Mouse (Mus musculus) lung, adult 2 months (tissue): ENCODE measurements around the gene Stat3. TPM values are rescaled to one million over a fixed set of nuclear protein-coding genes. Genes with fewer than 3 reads are reported as not detected.

ENCODE experiments used
- DNase-seq: peaks from one replicate; pipeline ENCODE4 v3.0.0; 2022
- H3K4me1 ChIP-seq: fragments of 200-500 bp; 2 replicates; pipeline ENCODE4 v1.6.1; 2011; ENCODE audit warnings: low read length; ENCODE audit not compliant: control insufficient read depth, insufficient read depth
- H3K4me3 ChIP-seq: fragments of 200-500 bp; replicated peaks from 2 replicates; pipeline ENCODE3; 2011; ENCODE audit warnings: low read depth, mild to moderate bottlenecking, control low read depth, low read length; ENCODE audit errors: extremely low read depth
- CTCF ChIP-seq: fragments of 200-500 bp; IDR thresholded peaks from 2 replicates; pipeline ENCODE4 v1.5.1; 2011; ENCODE audit warnings: mild to moderate bottlenecking, low read length, control low read depth; ENCODE audit not compliant: insufficient read depth
- POLR2A ChIP-seq: fragments of 200-500 bp; IDR thresholded peaks from 2 replicates; pipeline ENCODE4 v1.6.1; 2011; ENCODE audit warnings: low read depth, mild to moderate bottlenecking, control low read depth, low read length, borderline replicate concordance; ENCODE audit errors: extremely low read depth
- WGBS: fragments of 180-500 bp; shearing (Covaris S2); methylation state at CpG from one replicate; pipeline ENCODE4 v1.1.7; 2018; 5-methylcytosine and 5-hydroxymethylcytosine counted together
- polyA plus RNA-seq: library from polyadenylated mRNA; depleted of rRNA; stranded (reverse); fragments of >200 nt; gene quantifications from 2 replicates; pipeline ENCODE4 v1.2.3, GENCODE M21; 2012

Stat3 gene
- polyA plus RNA-seq, 1 experiment: 147 TPM

DNA sequence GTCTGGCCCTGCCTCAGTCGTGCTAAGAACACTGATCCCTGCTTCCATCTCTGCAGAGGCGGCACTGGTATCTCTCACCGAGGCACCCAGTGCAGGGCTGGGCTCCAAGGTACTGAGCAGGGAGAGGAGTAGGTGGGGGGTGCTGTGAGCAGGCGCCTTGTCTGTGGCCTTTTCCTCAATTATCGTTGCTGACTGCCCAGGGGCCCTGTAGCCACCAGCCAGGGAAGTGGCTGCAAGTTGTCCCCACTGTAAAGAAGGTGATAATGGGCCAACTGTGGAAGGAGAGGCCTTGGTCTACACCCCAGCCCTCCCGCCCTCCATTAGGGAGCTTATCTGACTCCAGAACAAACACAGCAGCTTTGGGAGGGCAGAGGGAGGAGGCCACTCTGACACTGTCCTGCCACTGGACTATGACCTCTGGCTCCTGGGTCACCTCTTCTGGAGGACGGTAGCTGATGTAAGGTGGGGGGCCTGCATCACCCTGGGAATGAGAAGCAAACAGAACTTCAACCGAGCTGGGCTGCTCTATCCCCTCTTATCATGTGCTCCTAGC, 53.1 kb downstream of the Stat3 start:
- WGBS: 57% methylated on average over 8 of the region's 8 CpGs
- DNase-seq: no peak
- TF ChIP-seq CTCF: no peak
- no peak for TF ChIP-seq POLR2A
- Histone ChIP-seq H3K4me3 (no peak overlapping the region), H3K4me1 (no peaks in the 10 kb centered on the region)

DNA sequence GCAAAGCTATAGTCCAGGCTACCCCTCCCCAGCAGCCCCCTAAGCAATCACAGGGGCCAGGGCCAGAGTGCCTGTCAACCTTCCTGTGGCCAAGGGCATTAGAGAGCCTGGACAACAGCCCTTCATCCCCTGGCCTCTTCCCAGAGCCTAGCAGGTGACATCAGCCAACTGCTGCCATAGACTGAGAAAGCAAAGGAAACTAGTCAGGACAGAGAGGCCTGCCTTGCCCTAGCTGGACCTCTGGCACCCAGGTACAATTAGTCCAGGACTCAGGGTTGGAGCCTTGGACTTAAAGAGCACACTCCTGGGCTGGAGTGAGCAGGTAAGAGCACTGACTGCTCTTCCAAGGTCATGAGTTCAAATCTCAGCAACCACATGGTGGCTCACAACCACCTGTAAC, 53.9 kb downstream of the Stat3 start:
- Histone ChIP-seq H3K4me3 (no peak overlapping the region), H3K4me1 (no peaks in the 10 kb centered on the region)
- TF ChIP-seq POLR2A (no peak), CTCF (no peak)
- no peak for DNase-seq

DNA sequence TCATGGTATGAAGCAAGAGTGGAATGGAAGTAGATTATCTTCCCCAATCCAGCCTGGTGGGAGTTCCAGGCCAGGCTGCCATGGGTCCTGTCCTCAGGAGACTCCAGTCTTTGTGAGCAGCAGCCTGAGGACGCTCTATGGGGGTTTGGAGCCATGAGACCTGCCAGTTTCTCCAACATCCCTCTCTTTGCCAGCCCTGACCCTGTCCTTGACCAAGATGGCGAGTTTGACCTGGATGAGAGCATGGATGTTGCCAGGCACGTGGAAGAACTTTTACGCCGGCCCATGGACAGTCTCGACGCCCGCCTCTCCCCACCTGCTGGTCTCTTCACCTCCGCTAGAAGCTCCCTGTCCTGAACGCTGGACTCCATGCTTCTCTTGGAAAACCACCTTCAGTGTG, 55.7 kb downstream of the Stat3 start:
- TF ChIP-seq POLR2A: no peak
- TF ChIP-seq CTCF: no peak

DNA sequence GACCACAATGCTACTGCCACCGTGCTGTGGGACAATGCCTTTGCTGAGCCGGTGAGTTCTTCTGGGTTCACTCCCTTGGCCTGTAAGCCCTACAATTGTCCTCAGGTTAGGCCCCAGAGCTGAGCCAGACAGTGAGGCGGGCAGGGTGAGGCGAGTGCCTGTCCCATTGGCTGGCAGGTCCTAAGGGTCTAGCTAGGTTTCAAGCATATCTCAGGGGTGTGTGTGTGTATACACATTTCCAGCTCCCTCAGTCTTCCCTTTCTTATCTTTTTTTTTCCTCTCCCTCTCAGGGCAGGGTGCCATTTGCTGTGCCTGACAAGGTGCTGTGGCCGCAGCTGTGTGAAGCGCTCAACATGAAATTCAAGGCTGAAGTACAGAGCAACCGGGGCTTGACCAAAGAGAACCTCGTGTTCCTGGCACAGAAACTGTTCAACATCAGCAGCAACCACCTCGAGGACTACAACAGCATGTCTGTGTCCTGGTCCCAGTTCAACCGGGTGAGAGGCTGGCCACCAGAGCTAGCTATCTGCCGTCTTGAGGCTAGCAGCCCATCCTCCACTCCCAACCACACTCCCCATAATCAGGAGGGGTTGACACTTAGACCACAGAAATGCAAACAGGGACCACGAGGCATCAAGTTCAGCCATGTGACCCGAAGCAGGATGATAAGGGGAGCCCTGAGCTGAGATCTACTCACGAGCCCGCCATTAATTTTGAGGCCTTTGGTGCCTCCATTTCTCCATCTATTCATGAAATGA, 59.8 kb downstream of the Stat3 start:
- no peak for DNase-seq
- TF ChIP-seq CTCF: no peak
- TF ChIP-seq POLR2A: no peak
- no peak overlapping the region for H3K4me3 ChIP-seq
- H3K4me1 ChIP-seq: no peaks in the 10 kb centered on the region
- 76% methylated on average over 15 of the region's 15 CpGs for WGBS

More for the DNA sequence above, 55.7 kb downstream of the Stat3 start:
- Histone ChIP-seq H3K4me1 (no peaks in the 10 kb centered on the region), H3K4me3 (no peak overlapping the region)
- 91% methylated on average over 10 of the region's 10 CpGs for WGBS
- DNase-seq: no peak

DNA sequence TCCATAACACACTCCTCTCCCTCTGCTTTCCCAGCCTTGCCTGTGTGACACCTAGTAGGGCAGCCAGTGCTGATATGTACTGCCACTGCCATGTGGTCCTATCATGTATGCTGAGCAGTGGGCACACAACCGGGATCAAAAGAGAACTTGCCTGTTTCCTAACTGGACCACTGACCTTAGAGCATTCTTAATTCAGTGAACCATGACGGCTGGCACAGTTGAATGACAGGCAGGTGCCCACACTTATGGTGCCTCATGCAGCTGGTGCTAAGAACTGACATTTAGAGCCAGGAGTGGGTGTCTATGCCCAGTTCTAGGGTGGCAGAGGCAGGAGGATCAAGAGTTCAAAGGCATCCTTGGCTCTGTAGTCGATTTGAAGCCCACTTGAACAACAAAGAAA, 63.6 kb downstream of the Stat3 start:
- Histone ChIP-seq H3K4me1 (no peaks in the 10 kb centered on the region), H3K4me3 (no peak overlapping the region)
- WGBS: 75% methylated on average over 3 of the region's 3 CpGs
- DNase-seq: no peak
- no peak for TF ChIP-seq POLR2A
- no peak for TF ChIP-seq CTCF

DNA sequence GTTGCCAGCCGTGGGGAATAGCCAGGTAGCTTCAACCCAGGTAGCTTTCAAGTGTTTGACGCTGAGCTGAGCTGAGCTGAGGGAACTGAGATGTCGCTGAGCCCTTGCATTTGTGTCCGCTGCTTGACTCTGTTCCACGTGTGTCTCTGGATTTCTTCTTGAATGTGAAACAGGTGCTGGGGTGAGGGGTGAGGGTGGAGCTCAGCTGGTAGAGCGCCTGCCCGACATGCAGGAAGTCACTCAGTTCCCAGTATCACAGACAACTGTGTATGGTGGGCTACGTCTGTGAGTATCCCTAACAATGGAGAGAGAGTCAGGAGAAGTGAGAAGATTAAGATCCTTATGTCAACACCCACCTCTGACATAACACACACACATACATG, 68.4 kb downstream of the Stat3 start:
- no peak for TF ChIP-seq CTCF
- TF ChIP-seq POLR2A: no peak
- no peak for DNase-seq
- H3K4me1 ChIP-seq: no peaks in the 10 kb centered on the region
- 57% methylated on average over 8 of the region's 8 CpGs for WGBS
- no peak overlapping the region for H3K4me3 ChIP-seq

DNA sequence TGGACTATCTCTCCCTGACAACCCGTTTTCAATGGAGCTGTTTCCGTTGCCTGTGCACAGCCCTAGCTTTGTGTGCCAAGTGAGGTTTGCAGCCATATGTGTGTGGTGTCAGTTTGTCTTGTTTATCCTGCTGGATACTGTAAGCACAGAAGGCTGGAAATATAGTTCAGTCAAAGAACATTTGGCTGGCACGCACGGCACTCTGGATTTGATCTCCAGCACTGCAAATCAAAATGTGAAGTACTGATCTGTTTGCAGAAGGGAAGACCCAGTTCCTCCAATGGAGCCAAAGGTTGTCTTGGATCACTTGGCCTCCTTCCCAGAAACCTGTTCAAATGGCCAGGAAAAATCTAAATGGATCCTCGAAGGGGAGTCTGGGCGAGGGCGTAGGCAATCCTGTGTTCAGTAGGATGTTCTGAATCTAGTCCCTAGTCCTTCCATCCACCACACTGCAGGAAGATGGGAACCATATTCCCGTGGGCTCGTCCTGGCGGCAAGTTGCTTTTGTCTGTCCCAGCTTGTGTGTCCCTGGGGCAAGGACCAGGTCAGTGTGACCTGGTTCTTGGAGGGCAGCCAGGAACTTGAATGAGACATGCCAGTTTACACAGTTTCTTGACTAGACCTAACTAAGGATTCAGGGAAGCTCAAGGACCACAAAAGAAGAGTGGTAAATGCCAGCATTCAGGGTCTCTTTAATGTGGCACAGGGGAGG, 68.9 kb downstream of the Stat3 start:
- TF ChIP-seq CTCF (no peak), POLR2A (no peak)
- no peaks in the 10 kb centered on the region for H3K4me1 ChIP-seq
- no peak for DNase-seq
- WGBS: 54% methylated on average over 10 of the region's 10 CpGs
- H3K4me3 ChIP-seq: no peak overlapping the region

DNA sequence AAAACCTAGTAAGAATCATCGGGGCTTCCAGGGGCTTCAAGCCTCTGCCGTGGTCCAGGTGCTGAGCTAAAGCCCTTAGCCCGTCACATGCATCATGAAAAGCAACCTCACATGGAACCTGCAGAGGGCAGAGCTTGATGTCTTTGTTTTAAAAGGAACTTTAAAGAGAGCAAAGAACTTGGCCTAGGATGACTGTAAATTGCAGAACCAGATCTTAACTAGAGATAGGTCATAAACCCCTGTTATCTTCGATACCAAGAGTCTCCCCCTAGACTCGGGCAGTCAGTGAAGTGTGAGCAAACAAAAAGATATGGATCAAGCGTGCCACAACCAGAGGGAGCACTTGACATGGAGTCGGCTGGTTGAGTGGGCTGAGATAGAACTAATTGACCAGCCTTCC, 73.7 kb downstream of the Stat3 start:
- 72% methylated on average over 7 of the region's 7 CpGs for WGBS
- Histone ChIP-seq H3K4me1 (peaks cover 2% of the 10 kb centered on the region; the same call in 1 of the 2 replicates), H3K4me3 (no peak overlapping the region)
- no peak for TF ChIP-seq POLR2A
- no peak for TF ChIP-seq CTCF
- no peak for DNase-seq

DNA sequence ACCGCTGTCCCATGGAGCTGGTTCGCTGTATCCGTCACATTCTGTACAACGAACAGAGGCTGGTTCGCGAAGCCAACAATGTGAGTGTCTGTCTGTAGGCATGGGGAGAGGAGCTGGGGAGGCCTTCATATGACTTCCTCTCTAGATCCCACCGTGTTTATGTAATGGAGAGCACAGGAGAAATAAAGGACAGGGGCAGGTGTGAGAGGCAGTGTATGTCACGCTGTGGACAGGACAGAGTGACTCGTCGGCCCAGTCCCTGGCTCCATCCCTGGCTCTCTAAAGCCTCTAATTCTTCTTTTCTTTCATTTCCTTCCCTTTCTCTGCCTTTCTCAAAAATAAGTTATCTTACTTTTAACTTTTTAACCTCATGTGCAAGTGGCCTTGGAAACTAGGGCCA, 76.2 kb downstream of the Stat3 start:
- no peak for DNase-seq
- H3K4me3 ChIP-seq: no peak overlapping the region
- peaks cover 5% of the 10 kb centered on the region; the same call in 1 of the 2 replicates for H3K4me1 ChIP-seq
- TF ChIP-seq CTCF: no peak
- no peak for TF ChIP-seq POLR2A
- 85% methylated on average over 10 of the region's 10 CpGs for WGBS
